Mouse (Mus musculus): ENCODE results near the gene Gm28053. TPM values are rescaled to one million over a fixed set of nuclear protein-coding genes. Genes with fewer than 3 reads are reported as not detected.

Gm28053 gene
- polyA plus RNA-seq, 1 experiment from 2014 or later = 0.94 TPM

DNA sequence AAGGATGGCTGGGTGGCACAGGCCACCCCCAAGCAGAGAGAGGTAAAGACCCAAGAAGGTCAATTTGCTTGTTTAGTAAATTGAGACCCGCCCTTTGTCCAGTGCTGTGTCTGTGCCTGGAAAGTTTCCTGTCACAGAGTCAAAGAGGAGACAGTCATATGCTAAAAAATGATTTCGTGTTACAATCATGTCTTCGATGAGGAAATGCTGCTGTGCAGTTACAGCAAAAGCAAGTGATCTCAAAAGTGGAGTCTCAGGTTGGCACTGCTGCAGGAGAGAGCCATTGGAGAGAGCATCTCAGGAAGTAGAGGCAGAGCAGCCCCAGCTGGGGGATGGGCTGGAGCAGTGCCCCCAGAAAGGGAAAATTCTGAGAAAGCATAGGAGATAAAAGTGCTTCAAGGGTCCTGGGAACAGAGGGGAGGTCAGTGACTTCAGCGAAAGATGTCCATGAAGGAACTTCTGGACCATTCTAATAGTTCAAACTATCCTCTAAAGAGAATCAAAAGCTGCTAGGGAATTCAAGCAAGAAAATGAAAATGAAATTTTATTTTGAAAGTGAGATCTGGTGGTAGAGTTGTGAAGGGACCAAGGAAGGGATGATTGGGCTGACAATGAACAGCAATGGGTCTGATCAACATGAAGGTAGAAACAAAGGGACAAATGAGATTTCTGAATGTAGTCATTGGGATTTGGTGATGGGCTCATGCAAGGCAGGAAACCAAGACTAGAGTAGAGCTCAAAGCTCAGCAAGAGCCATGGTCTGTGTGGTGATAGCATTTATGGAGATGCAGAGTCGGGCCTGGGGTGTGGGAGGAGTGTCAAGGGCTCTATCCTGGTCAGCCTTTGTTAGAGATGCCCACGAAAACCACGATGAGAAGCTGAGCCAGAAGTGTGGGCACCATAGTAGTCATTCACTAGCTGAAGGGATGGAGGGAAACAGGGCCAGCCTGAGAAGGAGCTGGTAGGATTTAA lies 32.4 kb upstream of the Gm28053 start:
- Histone ChIP-seq H3K4me1 (replicated peaks; ENCODE audit: control insufficient read depth, insufficient read depth, low read length) (no peaks in the 10 kb centered on the region), H3K9me3 (ENCODE audit: control insufficient read depth, low read length) (no peaks in the 10 kb centered on the region), H3K9ac (ENCODE audit: low read length) (no peak overlapping the region), H3K27me3 (ENCODE audit: control insufficient read depth, insufficient read depth, low read length) (no peaks in the 10 kb centered on the region), H3K36me3 (ENCODE audit: control insufficient read depth, insufficient read depth, low read length) (no peaks in the 10 kb centered on the region), H3K4me2 (ENCODE audit: low read depth, low read length, severe bottlenecking) (no peak overlapping the region), H3K4me3 (ENCODE audit: low read depth, low read length) (no peak overlapping the region), H3K27ac (ENCODE audit: low read depth, low read length) (no peak overlapping the region)
- WGBS = 80% methylated on average over 7 of the region's 7 CpGs
- DNase-seq (ENCODE audit: low spot score) (no peak), ATAC-seq (replicated peaks; ENCODE audit: low FRiP score) (no peak)

DNA sequence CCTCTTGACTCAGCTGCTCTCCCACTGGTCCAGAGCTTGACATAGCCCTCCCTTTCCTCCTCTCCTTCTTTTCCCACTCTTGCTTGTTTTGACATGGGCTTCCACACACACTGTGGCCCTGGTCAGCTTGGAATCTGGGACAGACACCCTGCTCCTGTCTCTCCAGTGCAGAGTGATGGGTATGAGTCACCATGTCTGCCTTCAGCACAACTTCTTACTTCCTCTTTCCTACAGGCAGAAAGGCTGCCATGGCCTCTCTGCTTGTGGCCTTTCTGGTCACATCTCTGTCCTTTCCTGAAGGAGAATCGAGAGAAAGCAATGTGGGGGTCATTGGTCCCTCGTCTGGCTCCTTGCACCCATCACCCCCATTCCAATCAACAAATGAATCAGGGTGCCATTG lies 31.3 kb upstream of the Gm28053 start:
- H3K9me3 ChIP-seq (ENCODE audit: control insufficient read depth, low read length) = no peaks in the 10 kb centered on the region
- DNase-seq (ENCODE audit: low spot score) (no peak), ATAC-seq (replicated peaks; ENCODE audit: low FRiP score) (no peak)
- no peak overlapping the region for H3K4me3 ChIP-seq (ENCODE audit: low read depth, low read length)
- no peak overlapping the region for H3K4me2 ChIP-seq (ENCODE audit: low read depth, low read length, severe bottlenecking)
- 70% methylated on average over 2 of the region's 2 CpGs for WGBS
- no peaks in the 10 kb centered on the region for H3K36me3 ChIP-seq (ENCODE audit: control insufficient read depth, insufficient read depth, low read length)
- no peak overlapping the region for H3K9ac ChIP-seq (ENCODE audit: low read length)
- no peaks in the 10 kb centered on the region for H3K4me1 ChIP-seq (replicated peaks; ENCODE audit: control insufficient read depth, insufficient read depth, low read length)
- H3K27me3 ChIP-seq (ENCODE audit: control insufficient read depth, insufficient read depth, low read length) = no peaks in the 10 kb centered on the region
- H3K27ac ChIP-seq (ENCODE audit: low read depth, low read length) = no peak overlapping the region

DNA sequence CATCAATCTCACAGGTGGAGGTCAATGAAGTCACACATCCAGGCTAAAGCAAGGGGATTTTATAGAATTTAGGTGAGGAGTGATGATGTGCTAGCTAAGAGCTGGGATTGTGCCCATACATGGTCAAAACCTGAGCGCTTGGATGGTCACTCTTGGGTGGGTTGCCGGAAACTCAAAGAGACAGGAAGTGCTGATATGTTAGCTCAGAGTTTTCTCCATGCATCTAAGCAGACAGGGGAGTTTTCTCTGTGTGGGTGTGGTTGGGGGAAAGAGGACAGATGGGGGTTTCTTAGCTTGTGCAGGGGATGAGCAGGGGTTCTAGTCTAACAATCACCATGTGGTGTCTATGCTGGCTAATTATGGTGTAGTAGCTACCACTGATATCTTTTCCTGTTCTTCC lies 29.1 kb upstream of the Gm28053 start:
- 78% methylated on average over 2 of the region's 2 CpGs for WGBS
- ATAC-seq (replicated peaks; ENCODE audit: low FRiP score) (no peak), DNase-seq (ENCODE audit: low spot score) (no peak)

DNA sequence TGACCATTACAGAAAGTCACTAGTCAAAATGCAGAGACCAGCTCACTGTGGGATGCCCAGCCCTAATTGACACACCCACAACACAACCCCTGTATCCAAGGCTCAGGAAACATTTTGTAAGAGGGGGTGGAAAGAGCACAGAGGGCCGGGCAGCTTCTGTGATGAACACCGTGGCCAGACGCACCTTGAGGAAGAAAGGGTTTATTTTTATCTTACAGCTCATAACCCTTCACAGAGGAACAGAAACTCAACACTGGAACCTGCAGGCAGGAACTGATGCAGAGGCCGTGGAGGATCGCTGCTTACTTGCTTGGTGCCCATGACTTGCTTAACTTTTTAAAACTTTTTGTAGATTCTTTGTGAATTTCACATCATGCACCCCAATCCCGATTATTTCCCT lies 25.4 kb upstream of the Gm28053 start:
- WGBS = 94% methylated on average over 6 of the region's 6 CpGs
- H3K27me3 ChIP-seq (ENCODE audit: control insufficient read depth, insufficient read depth, low read length) = no peaks in the 10 kb centered on the region
- no peak for DNase-seq (ENCODE audit: low spot score)

More for the DNA sequence above, 29.1 kb upstream of the Gm28053 start:
- H3K9ac ChIP-seq (ENCODE audit: low read length) = no peak overlapping the region
- H3K27ac ChIP-seq (ENCODE audit: low read depth, low read length) = no peak overlapping the region
- H3K27me3 ChIP-seq (ENCODE audit: control insufficient read depth, insufficient read depth, low read length) = no peaks in the 10 kb centered on the region
- H3K4me3 ChIP-seq (ENCODE audit: low read depth, low read length) = no peak overlapping the region
- H3K9me3 ChIP-seq (ENCODE audit: control insufficient read depth, low read length) = no peaks in the 10 kb centered on the region
- no peaks in the 10 kb centered on the region for H3K36me3 ChIP-seq (ENCODE audit: control insufficient read depth, insufficient read depth, low read length)
- H3K4me2 ChIP-seq (ENCODE audit: low read depth, low read length, severe bottlenecking) = no peak overlapping the region
- H3K4me1 ChIP-seq (replicated peaks; ENCODE audit: control insufficient read depth, insufficient read depth, low read length) = no peaks in the 10 kb centered on the region

DNA sequence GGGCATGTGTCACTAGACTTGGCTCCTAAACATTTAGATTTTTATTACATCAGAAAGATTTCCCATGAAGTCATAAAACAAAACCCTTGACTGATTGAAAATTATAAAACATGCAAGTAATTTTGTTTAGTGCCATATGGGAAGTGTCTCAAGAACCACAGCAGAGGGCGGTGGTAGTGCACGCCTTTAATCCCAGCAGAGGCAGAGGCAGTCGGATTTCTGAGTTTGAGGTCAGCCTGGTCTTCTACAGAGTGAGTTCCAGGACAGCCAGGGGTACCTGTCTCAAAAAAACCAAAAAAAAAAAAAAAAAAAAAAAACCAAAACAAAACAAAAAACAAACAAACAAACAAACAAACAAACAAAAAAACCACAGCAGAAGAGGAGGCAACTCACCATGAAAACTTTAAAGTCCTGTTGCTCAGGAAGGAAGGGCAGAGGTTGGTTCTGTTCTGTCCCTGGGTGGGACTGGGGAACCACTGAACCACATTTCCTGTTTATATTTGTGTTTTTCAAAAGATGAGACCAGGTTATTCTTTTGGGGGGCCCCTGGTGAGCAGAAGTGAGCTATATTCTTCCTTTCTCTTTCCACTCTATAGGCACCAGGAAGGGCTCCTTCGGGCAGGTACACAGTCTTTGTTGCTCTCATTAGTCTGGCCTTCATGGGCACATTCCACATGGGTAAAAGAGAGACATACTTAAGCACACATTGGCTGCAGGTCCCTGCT lies 21.4 kb upstream of the Gm28053 start:
- Histone ChIP-seq H3K9ac (ENCODE audit: low read length) (no peak overlapping the region), H3K27ac (ENCODE audit: low read depth, low read length) (no peak overlapping the region), H3K9me3 (ENCODE audit: control insufficient read depth, low read length) (no peaks in the 10 kb centered on the region), H3K4me1 (replicated peaks; ENCODE audit: control insufficient read depth, insufficient read depth, low read length) (no peaks in the 10 kb centered on the region), H3K4me2 (ENCODE audit: low read depth, low read length, severe bottlenecking) (no peak overlapping the region), H3K36me3 (ENCODE audit: control insufficient read depth, insufficient read depth, low read length) (no peaks in the 10 kb centered on the region), H3K4me3 (ENCODE audit: low read depth, low read length) (no peak overlapping the region), H3K27me3 (ENCODE audit: control insufficient read depth, insufficient read depth, low read length) (no peaks in the 10 kb centered on the region)
- no peak for DNase-seq (ENCODE audit: low spot score)
- WGBS = 80% methylated on average over 4 of the region's 4 CpGs
- ATAC-seq (replicated peaks; ENCODE audit: low FRiP score) = no peak

More for the DNA sequence above, 25.4 kb upstream of the Gm28053 start:
- Histone ChIP-seq H3K4me2 (ENCODE audit: low read depth, low read length, severe bottlenecking) (no peak overlapping the region), H3K27ac (ENCODE audit: low read depth, low read length) (no peak overlapping the region), H3K4me3 (ENCODE audit: low read depth, low read length) (no peak overlapping the region), H3K4me1 (replicated peaks; ENCODE audit: control insufficient read depth, insufficient read depth, low read length) (no peaks in the 10 kb centered on the region), H3K9ac (ENCODE audit: low read length) (no peak overlapping the region), H3K36me3 (ENCODE audit: control insufficient read depth, insufficient read depth, low read length) (no peaks in the 10 kb centered on the region), H3K9me3 (ENCODE audit: control insufficient read depth, low read length) (no peaks in the 10 kb centered on the region)
- ATAC-seq (replicated peaks; ENCODE audit: low FRiP score) = no peak

DNA sequence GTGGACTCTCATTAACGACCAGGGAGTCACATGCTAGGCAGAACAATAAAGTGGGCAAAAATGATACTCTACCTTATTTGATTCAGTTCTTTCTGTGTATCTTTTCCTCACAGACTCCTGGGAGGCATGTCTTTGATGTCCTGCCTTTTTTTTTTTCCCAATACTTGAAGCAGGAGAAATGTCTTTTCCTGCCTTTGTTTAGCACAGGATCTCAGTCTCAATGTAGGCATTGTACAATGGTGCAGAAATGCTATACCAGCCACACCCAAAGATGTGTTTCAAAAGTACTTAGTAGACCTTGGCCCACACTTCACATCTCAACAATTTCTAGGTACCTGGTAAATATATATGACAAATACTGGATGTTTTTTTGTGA lies 20.9 kb upstream of the Gm28053 start:
- DNase-seq (ENCODE audit: low spot score) = no peak
- Histone ChIP-seq H3K36me3 (ENCODE audit: control insufficient read depth, insufficient read depth, low read length) (no peaks in the 10 kb centered on the region), H3K4me1 (replicated peaks; ENCODE audit: control insufficient read depth, insufficient read depth, low read length) (no peaks in the 10 kb centered on the region), H3K9ac (ENCODE audit: low read length) (no peak overlapping the region), H3K27ac (ENCODE audit: low read depth, low read length) (no peak overlapping the region), H3K9me3 (ENCODE audit: control insufficient read depth, low read length) (no peaks in the 10 kb centered on the region), H3K27me3 (ENCODE audit: control insufficient read depth, insufficient read depth, low read length) (no peaks in the 10 kb centered on the region), H3K4me3 (ENCODE audit: low read depth, low read length) (no peak overlapping the region), H3K4me2 (ENCODE audit: low read depth, low read length, severe bottlenecking) (no peak overlapping the region)
- no peak for ATAC-seq (replicated peaks; ENCODE audit: low FRiP score)
- WGBS = 21% methylated on average over 1 of the region's 1 CpGs

DNA sequence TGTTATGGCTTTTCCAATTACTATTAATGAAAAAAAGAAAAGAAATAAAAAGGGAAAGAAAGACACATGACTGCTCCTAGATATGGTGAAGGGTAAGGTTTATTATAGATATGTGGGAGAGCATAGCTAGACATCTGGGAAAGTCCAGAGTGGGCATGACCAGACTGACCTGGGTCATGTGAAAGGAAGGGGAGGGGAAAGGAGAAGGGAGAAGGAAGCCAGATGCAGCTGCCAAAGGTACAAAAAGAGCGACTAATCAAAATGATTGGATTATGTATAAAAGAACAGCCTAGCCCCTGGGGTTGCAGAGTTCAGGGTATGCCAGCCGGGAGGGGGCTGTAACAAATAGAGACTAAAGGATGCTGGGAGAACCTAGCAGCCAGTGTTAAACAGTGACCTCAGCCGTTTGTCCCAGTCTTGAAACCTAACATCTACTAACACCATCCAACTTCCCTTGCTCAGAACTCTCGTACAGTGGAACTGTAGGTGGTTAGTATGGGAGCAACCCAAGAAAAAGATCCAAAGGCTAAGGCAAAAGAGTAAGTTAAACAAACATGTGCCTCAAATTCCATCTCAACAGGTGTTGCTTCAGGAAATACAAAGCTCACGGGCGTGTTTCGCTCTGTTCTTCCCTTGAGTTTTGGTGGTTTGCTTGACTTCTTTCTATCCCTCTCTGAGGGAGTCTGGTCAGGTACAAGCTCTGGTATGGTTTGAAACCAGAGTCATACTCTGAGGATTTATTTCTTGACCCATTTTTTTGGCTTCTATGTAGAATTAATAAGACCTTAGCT lies 20.1 kb upstream of the Gm28053 start:
- Histone ChIP-seq H3K4me2 (ENCODE audit: low read depth, low read length, severe bottlenecking) (no peak overlapping the region), H3K27ac (ENCODE audit: low read depth, low read length) (no peak overlapping the region), H3K4me3 (ENCODE audit: low read depth, low read length) (no peak overlapping the region), H3K9me3 (ENCODE audit: control insufficient read depth, low read length) (no peaks in the 10 kb centered on the region), H3K4me1 (replicated peaks; ENCODE audit: control insufficient read depth, insufficient read depth, low read length) (no peaks in the 10 kb centered on the region), H3K9ac (ENCODE audit: low read length) (no peak overlapping the region), H3K36me3 (ENCODE audit: control insufficient read depth, insufficient read depth, low read length) (no peaks in the 10 kb centered on the region), H3K27me3 (ENCODE audit: control insufficient read depth, insufficient read depth, low read length) (no peaks in the 10 kb centered on the region)
- 81% methylated on average over 7 of the region's 7 CpGs for WGBS
- DNase-seq (ENCODE audit: low spot score) (no peak), ATAC-seq (replicated peaks; ENCODE audit: low FRiP score) (no peak)

DNA sequence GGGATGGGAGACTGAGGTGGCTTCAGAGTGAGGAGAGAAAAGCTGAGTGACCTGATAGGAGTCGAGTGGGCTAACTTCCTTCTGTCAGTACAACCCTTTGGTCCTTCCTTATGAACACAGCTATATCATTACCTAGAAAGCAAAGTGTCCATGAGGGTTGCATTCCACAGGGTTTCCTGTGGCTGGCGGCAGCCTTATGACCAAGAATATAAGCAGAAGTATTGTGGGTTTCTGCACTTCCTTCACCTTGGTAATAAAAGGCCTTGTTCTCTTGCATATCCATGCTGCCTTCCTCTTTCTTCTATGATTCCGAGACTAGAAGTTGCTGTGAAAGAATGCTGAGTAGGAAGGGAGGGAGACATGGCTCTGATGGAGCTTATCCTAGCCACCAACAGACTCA lies 19.5 kb upstream of the Gm28053 start:
- 87% methylated on average over 3 of the region's 3 CpGs for WGBS
- Histone ChIP-seq H3K4me1 (replicated peaks; ENCODE audit: control insufficient read depth, insufficient read depth, low read length) (no peaks in the 10 kb centered on the region), H3K4me2 (ENCODE audit: low read depth, low read length, severe bottlenecking) (no peak overlapping the region), H3K36me3 (ENCODE audit: control insufficient read depth, insufficient read depth, low read length) (no peaks in the 10 kb centered on the region), H3K27ac (ENCODE audit: low read depth, low read length) (no peak overlapping the region), H3K4me3 (ENCODE audit: low read depth, low read length) (no peak overlapping the region), H3K9me3 (ENCODE audit: control insufficient read depth, low read length) (no peaks in the 10 kb centered on the region), H3K9ac (ENCODE audit: low read length) (no peak overlapping the region), H3K27me3 (ENCODE audit: control insufficient read depth, insufficient read depth, low read length) (no peaks in the 10 kb centered on the region)
- no peak for DNase-seq (ENCODE audit: low spot score)
- no peak for ATAC-seq (replicated peaks; ENCODE audit: low FRiP score)
